ENCODE assay signal across 15 mouse cellular contexts in the genomic region with DNA sequence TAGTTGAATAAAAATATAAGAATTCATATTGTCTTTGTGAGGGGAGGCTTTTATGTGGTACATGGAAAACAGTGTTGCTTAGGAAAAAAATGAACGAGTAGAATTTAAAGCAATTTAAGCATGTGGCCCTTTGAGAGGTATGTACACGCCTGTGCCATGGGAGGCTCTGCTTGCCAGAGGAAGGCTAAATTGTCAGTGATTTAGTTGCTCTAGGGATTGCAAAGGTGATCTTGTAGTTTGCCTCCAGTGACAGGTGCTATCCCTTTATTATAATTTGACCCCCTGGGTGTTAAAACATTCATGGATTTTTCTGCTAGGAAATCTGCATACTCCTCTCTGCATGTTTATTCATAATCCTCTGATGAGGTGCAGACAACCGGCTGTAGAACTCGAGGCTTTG.
"Had no signal": no experiment of that assay in that cellular context is flagged by ENCODE, and none has a peak within 500 bp of the region (broad histone marks: within the 10 kb centered on the region; RNA-seq: fewer than 3 reads in every experiment).

No protein-coding gene starts in this region.

- ATAC-seq: liver, embryonic 12.5 days had no signal

- H3K27me3 ChIP-seq: limb, embryonic 15.5 days; liver, embryonic 12.5 days; neural tube, embryonic 13.5 days had no signal

- H3K4me2 ChIP-seq: limb, embryonic 15.5 days; liver, embryonic 12.5 days; lung, embryonic 14.5 days; neural tube, embryonic 13.5 days had no signal

- H3K9ac ChIP-seq: limb, embryonic 15.5 days; liver, embryonic 12.5 days; lung, embryonic 14.5 days; neural tube, embryonic 13.5 days had no signal

- H3K4me1 ChIP-seq: limb, embryonic 15.5 days; liver, embryonic 12.5 days; neural tube, embryonic 13.5 days had no signal

- DNase-seq: kidney, adult 8-10 months; kidney, postnatal 25 days; layer of hippocampus, adult 9-11 months; layer of hippocampus, postnatal 36 days; lung, postnatal 10 days; lung, postnatal 4 days; retina, postnatal 1 day; spleen, adult 18-20 months; thymus, adult 18-20 months; thymus, postnatal 14 days had no signal

- H3K4me3 ChIP-seq: limb, embryonic 15.5 days; liver, embryonic 12.5 days; myocyte; neural tube, embryonic 13.5 days had no signal

- H3K36me3 ChIP-seq: limb, embryonic 15.5 days; liver, embryonic 12.5 days; neural tube, embryonic 13.5 days had no signal

- H3K27ac ChIP-seq: limb, embryonic 15.5 days; liver, embryonic 12.5 days; neural tube, embryonic 13.5 days had no signal

- H3K9me3 ChIP-seq: limb, embryonic 15.5 days; liver, embryonic 12.5 days; neural tube, embryonic 13.5 days had no signal
